Mouse (Mus musculus): Measurements from ENCODE around the gene Gm28308. TPM values are rescaled to one million over a fixed set of nuclear protein-coding genes. Genes with fewer than 3 reads are reported as not detected.

Gene Gm28308
- polyA plus RNA-seq, 1 experiment, result not detected

- Histone ChIP-seq H3K4me1 (ENCODE audit: control insufficient read depth, insufficient read depth, low read length) (no peaks in the 10 kb centered on the region), H3K27me3 (ENCODE audit: control insufficient read depth, insufficient read depth, low read length) (peaks cover 18% of the 10 kb centered on the region; the same call in 1 of the 2 replicates), H3K27ac (ENCODE audit: insufficient read depth, low read length) (no peak overlapping the region), H3K4me3 (replicated peaks; ENCODE audit: insufficient read depth, low read depth, low read length) (no peak overlapping the region)
- no peak for TF ChIP-seq CTCF (IDR thresholded peaks at IDR 0.05; ENCODE audit: borderline replicate concordance, insufficient read depth, low read depth, low read length)
- no peak for TF ChIP-seq POLR2A (IDR thresholded peaks at IDR 0.05; ENCODE audit: borderline replicate concordance, insufficient read depth, low read length)
- WGBS, result 7% methylated on average over 4 of the region's 4 CpGs
- no peak for DNase-seq
Observed at GRCm38 (mm10) chr6:52166431-52167077, 46.6 kb downstream of the Gm28308 start.

- DNase-seq, result no peak
- TF ChIP-seq CTCF (IDR thresholded peaks at IDR 0.05; ENCODE audit: borderline replicate concordance, insufficient read depth, low read depth, low read length) (no peak), POLR2A (IDR thresholded peaks at IDR 0.05; ENCODE audit: borderline replicate concordance, insufficient read depth, low read length) (no peak)
- 2% methylated on average over 28 of the region's 28 CpGs for WGBS
- Histone ChIP-seq H3K27ac (ENCODE audit: insufficient read depth, low read length) (no peak overlapping the region), H3K27me3 (ENCODE audit: control insufficient read depth, insufficient read depth, low read length) (peaks cover 16% of the 10 kb centered on the region; the same call in 1 of the 2 replicates), H3K4me3 (replicated peaks; ENCODE audit: insufficient read depth, low read depth, low read length) (no peak overlapping the region), H3K4me1 (ENCODE audit: control insufficient read depth, insufficient read depth, low read length) (no peaks in the 10 kb centered on the region)
Observed at GRCm38 (mm10) chr6:52165441-52166370, 47.4 kb downstream of the Gm28308 start.

- H3K27me3 ChIP-seq (ENCODE audit: control insufficient read depth, insufficient read depth, low read length), result peaks cover 18% of the 10 kb centered on the region; the same call in 1 of the 2 replicates
Observed at GRCm38 (mm10) chr6:52164626-52165440, 48.3 kb downstream of the Gm28308 start, which contains the start of gene Hoxa2. Hoxa2 (minus strand) TSS chr6:52164831.

GRCm38 (mm10) chr6:52164051-52164625 is 49.0 kb downstream of the Gm28308 start:
- Histone ChIP-seq H3K4me3 (replicated peaks; ENCODE audit: insufficient read depth, low read depth, low read length) (no peak overlapping the region), H3K4me1 (ENCODE audit: control insufficient read depth, insufficient read depth, low read length) (no peaks in the 10 kb centered on the region), H3K27ac (ENCODE audit: insufficient read depth, low read length) (no peak overlapping the region), H3K27me3 (ENCODE audit: control insufficient read depth, insufficient read depth, low read length) (peaks cover 20% of the 10 kb centered on the region; the same call in 1 of the 2 replicates)
- DNase-seq, result no peak
- TF ChIP-seq POLR2A (IDR thresholded peaks at IDR 0.05; ENCODE audit: borderline replicate concordance, insufficient read depth, low read length) (no peak), CTCF (IDR thresholded peaks at IDR 0.05; ENCODE audit: borderline replicate concordance, insufficient read depth, low read depth, low read length) (no peak)
- WGBS, result 2% methylated on average over 39 of the region's 39 CpGs

More at GRCm38 (mm10) chr6:52164626-52165440, 48.3 kb downstream of the Gm28308 start, which contains the start of gene Hoxa2:
- WGBS, result 6% methylated on average over 25 of the region's 25 CpGs
- no peak for DNase-seq
- Histone ChIP-seq H3K4me3 (replicated peaks; ENCODE audit: insufficient read depth, low read depth, low read length) (no peak within 1 kb of the TSS), H3K4me1 (ENCODE audit: control insufficient read depth, insufficient read depth, low read length) (no peaks in the 10 kb centered on the region), H3K27ac (ENCODE audit: insufficient read depth, low read length) (no peak within 1 kb of the TSS)
- TF ChIP-seq POLR2A (IDR thresholded peaks at IDR 0.05; ENCODE audit: borderline replicate concordance, insufficient read depth, low read length) (no peak), CTCF (IDR thresholded peaks at IDR 0.05; ENCODE audit: borderline replicate concordance, insufficient read depth, low read depth, low read length) (no peak)

GRCm38 (mm10) chr6:52163366-52164031 is 49.6 kb downstream of the Gm28308 start:
- WGBS, result 6% methylated on average over 17 of the region's 17 CpGs
- Histone ChIP-seq H3K27me3 (ENCODE audit: control insufficient read depth, insufficient read depth, low read length) (peaks cover 21% of the 10 kb centered on the region; the same call in 1 of the 2 replicates), H3K27ac (ENCODE audit: insufficient read depth, low read length) (no peak overlapping the region), H3K4me3 (replicated peaks; ENCODE audit: insufficient read depth, low read depth, low read length) (no peak overlapping the region), H3K4me1 (ENCODE audit: control insufficient read depth, insufficient read depth, low read length) (no peaks in the 10 kb centered on the region; the same call in 1 of the 2 replicates)
- no peak for DNase-seq
- TF ChIP-seq POLR2A (IDR thresholded peaks at IDR 0.05; ENCODE audit: borderline replicate concordance, insufficient read depth, low read length), result no peak
- TF ChIP-seq CTCF (IDR thresholded peaks at IDR 0.05; ENCODE audit: borderline replicate concordance, insufficient read depth, low read depth, low read length), result no peak

GRCm38 (mm10) chr6:52162611-52163365 is 50.4 kb downstream of the Gm28308 start:
- 7% methylated on average over 14 of the region's 14 CpGs for WGBS
- DNase-seq, result no peak
- Histone ChIP-seq H3K4me1 (ENCODE audit: control insufficient read depth, insufficient read depth, low read length) (no peaks in the 10 kb centered on the region; the same call in 1 of the 2 replicates), H3K27me3 (ENCODE audit: control insufficient read depth, insufficient read depth, low read length) (peaks cover 24% of the 10 kb centered on the region; the same call in 1 of the 2 replicates), H3K4me3 (replicated peaks; ENCODE audit: insufficient read depth, low read depth, low read length) (no peak overlapping the region), H3K27ac (ENCODE audit: insufficient read depth, low read length) (no peak overlapping the region)
- TF ChIP-seq POLR2A (IDR thresholded peaks at IDR 0.05; ENCODE audit: borderline replicate concordance, insufficient read depth, low read length) (no peak), CTCF (IDR thresholded peaks at IDR 0.05; ENCODE audit: borderline replicate concordance, insufficient read depth, low read depth, low read length) (no peak)

Data from cerebellum, adult 2 months (tissue).